Mouse (Mus musculus): ENCODE results near the gene Rcan1.
"Not testable (repeated sequence)": the region's sequence is repeated elsewhere in the genome, so short reads cannot be mapped to it uniquely, and the experiment has no call there.

Rcan1 gene

DNA sequence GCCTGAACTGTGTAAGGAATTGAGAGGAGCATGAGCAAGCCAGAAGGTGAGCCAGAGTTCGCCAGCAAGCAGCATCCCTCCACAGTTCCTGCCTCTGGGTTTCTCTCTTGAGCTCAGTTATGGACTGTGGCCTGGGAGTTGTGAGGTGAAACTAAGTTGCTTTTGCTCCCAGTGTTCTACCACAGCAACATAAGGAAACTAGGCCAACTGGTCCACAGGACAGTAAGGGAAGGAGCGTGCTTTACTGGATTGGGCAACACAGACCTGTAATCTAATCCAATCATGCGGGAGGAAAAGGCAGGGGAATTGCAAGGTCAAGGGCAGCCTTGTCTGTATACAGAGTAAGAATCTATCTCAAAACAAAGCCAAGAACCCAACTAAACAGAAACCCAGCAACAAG is 37.5 kb downstream of the Rcan1 start:
- DNase-seq (ENCODE audit: low read depth) = no peak

DNA sequence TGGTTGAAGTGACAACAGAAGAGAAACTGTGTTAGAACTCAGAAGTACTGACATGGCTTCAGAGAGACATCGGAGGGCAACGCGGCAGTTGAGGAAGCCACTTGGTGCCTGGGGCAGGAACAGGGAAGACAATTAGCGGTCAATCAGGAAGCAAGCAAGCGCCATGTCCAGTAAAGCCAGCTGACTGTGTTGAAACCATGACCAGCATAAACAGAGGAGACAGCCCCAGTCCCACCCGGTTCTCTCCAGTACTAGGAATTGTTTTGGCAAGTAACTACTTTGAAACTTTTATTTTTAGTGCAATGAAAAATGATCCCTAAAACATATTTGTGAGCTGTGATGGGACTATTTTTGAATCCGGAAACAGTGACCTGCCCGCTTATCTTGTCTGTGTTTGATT is 39.9 kb downstream of the Rcan1 start:
- DNase-seq (ENCODE audit: low read depth) = no peak

DNA sequence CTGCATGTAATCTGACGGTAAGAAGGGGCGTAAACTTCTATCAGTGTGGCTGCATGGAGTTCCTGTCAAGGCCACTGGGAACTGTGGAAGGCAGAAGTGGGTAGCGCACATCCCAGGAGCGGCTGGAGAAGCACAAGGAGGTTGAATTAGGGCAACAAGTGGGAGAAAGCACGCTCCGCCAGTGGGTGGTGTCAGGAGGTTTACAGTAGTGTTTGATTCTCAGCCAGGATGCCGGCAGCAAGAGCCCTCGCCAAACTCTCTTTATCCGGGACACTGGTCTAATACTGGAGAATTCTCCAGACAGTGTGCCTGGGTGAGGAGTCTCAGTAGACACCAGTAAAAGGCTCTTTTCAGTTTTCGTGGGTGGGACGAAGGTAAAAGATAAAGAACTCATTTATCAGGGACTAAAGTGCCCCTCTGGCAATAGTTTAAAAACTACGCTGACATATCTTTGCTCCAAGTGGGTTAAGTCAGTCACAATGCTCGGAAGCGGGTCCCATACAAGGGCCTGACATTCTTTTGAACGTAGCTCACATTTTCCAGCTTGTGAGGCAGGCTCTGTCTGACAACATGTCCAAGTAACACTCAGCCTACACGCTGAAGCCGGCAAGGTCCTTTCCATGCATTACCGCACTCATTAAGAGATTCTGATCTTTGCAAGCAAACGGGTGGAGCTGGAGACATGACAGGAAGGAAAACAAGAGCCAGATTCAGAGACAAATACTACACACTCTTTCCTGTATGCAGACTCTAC is 42.3 kb downstream of the Rcan1 start:
- DNase-seq (ENCODE audit: low read depth) = no peak

DNA sequence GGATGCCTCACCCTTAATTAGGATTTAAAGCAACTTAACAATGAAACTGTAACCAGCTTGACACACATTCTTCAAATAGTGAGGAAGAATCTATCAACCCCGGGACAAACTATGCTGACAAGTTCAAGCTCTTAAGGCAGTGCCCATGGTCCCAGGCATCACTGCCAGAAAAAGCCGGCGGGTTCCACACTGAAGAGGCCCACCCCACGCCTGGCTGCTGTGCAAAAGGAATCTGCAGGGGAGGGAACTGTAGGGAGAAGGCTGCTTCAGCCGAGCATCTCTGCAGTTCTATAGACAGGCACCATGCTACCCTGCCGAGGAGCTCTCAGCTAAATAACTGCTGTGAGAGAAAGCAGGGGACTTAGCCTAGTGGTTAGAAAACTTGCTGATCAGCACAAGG is 44.0 kb downstream of the Rcan1 start:
- no peak for DNase-seq (ENCODE audit: low read depth)

DNA sequence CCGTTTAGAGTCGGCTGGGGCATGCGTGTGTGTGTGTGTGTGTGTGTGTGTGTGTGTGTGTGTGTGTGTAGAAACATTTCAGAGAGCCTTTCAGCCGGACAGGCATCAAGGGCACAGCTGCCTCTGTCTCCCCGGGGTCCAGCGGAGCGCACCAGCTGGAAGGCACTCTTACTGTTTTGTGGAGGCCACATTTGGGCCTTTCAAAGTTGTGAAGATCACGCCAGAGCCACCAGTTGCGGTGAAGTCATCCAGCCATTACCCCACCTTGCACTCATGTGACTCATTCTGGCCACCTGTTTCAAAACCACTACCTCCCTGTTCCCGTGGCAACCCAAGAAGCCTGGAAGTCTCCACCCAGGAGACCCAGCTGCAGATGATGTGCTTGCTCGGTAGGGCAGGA is 44.8 kb downstream of the Rcan1 start:
- DNase-seq (ENCODE audit: low read depth) = no peak

DNA sequence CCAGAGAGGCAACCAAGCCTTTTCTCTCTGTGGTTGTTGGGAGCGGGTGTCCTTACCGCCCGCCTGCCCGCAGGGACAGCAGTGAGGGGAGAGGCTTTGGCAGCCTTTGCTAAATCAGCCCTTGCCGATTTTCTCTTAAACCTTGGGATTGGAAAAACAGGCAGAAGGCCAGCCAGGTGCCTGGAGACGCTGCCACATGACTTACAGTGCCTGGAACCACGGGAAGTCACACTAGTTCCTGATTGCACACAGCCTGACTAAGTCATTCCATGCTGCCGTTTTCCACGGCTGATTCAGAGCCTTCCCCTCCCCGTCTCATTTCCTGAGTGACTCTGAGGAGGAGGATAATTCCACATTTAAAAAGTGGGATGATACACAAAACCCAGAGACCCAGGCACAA is 47.3 kb downstream of the Rcan1 start:
- DNase-seq (ENCODE audit: low read depth) = no peak

DNA sequence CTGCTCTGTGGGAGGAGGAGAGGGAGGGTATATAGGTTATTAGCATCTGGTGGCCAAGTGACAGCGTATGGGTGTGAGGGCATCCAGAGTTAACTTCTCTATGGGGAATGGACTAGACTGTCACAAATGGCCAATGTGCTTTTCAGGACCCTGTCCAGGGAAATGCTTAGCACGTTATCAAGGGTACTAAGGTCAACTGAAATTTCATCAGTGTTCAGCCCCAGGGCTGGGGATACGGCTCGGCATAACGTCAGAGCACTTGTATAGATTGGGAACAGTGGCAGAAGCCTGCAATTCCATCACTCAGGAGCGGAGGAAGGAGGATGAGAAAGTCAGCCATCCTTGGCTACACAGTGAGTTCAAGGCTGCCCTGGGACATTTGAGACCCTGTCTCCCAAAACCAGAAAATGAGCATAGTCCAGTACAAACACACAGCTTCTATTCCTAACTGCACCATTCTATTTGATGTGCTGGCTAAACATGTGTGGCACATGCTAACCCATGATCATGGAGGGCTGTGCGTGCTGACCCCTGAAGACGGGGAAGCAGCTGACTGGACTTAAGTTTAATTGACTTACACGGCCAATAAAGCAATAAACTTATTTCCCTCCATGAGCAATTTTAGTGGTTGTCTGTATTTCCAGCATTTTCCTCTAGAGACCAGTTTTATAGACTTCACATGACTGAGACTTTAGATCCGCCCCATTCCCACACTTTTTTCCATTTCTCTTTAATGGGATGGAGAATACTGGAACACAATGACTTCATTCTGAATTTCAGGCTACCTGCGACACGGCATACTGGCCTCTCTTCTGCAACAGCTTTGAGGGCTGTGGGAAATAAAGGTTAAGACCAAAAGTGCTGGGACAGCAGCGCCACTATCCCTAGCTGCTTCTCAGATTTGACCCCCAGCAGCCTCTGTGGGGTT is 48.0 kb downstream of the Rcan1 start:
- no peak for DNase-seq (ENCODE audit: low read depth)

DNA sequence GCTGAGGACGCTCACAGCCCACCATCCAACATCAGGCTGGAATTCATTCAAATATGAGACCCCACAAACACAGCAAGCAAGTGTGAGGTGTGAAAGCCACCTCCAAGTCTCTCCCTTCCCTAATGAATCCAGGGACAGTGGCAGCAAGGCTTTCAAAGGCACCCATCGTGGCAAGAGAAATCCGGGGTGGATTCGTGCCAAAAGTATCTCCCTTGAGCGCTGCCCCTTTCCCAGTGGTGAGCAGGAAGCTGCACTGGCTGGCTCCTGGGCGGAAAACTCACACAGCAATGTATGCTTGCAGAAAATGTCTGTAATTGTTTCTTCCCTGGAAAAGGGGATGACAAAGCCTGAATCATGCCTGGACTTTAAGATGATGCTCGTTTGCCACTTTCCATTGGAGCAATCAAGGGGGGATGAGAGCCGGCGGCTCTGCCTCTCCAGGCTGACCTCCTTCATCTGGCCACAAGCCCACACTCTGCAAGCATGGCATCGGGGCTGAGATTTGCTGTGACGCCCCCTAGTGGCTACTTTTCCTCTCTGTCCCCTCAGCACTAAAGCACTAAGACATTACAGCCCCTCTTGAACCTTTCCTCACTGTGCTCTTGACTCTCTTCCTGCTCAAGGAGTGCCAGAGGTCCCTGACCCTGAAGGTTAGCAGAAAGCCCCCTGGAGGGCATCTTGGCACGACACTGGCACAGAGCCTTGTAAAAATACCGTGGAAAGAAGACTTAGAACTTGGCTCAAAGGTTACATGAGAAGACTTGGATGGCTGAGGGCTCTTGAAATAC is 49.3 kb downstream of the Rcan1 start:
- no peak for DNase-seq (ENCODE audit: low read depth)

DNA sequence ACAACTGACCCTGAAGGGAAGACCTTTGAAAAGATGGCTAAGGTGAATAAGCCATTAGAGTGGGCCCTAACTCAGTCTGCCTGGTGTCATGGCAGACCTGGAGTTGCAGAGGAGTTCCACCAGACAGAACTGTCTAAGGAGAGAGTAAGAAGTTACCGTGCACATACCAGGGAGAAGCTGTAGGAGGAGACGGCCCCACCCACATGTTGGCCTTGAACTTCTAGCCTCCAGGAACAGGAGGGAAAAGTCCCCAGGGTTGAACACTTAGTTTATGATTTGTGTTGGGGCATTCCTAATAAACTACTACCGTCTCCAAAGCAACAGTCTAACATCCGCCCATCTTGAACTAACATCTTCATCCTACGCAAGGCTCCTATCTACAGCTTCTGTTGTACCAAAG is 50.0 kb downstream of the Rcan1 start:
- no peak for DNase-seq (ENCODE audit: low read depth)

DNA sequence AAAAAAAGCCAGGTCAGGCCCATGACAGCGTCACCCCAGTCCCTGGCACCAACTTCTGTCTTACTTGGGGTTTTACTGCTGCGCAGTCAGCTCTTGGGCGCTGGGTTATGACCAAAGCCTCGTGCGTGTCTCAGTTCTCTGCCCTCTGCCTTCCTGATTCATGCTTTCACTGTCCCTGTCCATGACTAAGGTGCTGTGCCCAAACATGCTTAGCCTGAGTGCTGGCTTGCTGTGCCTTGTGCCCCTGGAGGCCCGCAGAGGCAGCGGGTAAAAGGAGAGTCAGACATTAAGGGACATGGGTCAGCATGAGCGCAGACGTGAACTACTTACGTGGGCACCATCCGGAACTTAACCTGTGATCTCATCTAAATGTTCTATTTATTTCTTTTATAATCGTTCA is 51.6 kb downstream of the Rcan1 start:
- DNase-seq (ENCODE audit: low read depth) = no peak

DNA sequence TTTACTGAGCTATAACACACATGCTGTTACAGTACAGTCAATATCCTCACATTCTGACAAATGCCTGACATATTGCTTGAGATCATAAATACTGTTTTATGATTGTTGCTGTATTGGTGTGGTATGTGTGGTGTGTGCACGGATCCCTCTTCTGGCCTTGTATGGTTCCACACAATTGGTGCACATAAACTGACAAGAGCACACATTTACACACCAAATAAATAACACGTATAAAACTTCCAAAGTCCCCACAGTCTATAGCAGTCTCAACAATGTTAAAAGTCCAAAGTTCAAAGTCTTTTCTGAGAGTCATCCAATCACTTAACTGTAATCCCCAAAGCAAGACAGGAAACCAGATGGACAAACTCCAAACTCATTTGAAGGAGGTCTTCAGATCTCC is 53.4 kb downstream of the Rcan1 start:
- no peak for DNase-seq (ENCODE audit: low read depth)

DNA sequence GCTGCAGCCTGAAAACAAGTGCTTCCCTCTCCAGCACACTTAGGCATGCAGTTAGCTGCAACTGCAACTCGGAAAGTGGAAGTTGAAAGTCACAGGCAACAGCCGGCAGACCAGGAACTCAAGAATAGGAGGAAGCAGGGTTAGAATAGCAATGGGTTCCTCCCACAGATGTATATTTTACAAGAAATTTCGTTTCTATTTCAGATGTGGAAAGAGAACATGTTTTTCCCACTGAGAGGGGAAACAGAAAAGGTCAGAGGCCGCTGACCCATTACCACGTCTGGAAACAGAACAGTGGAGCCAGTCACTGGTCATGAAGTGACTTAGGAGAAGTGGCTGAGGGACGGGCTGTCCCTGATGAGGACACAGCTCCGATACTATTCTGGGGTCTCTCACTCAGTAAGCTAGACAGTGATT is 55.0 kb downstream of the Rcan1 start:
- DNase-seq (ENCODE audit: low read depth) = no peak

DNA sequence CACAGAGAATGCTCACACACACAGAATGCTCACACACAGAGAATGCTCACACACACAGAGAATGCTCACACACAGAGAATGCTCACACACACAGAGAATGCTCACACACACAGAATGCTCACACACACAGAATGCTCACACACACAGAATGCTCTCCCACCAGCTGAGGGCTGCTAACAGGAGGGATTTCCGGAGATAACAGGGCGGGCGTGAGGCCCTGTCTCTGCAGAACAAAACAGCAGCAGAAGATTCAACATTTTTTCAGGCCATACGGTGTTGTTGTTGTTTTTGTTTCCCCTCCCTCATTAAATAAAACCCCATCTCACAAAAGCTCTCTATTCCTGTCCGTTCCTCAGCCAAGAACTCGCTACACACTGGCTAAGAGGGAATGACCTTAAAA is 55.6 kb downstream of the Rcan1 start:
- not testable (repeated sequence) for DNase-seq (ENCODE audit: low read depth)

DNA sequence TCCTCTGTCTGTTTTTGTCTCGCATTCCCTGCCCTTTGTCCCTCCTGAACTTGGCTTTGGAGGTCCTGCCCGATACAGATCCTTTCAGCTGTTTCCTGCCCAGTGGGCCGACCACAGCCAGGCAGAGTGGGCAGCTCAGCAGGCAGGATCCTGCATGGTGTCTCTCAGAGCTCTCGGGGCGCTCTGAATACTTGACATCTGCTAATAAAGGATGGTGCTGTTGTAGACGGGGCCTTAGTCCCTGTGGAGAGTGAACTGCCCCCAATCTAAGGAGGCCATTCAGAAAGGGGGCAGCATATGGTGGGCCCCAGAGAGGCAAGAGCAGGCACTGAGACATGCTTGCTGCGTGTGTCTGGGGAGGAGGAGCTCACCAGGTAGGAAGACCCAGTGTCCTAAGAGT is 57.8 kb downstream of the Rcan1 start:
- no peak for DNase-seq (ENCODE audit: low read depth)

DNA sequence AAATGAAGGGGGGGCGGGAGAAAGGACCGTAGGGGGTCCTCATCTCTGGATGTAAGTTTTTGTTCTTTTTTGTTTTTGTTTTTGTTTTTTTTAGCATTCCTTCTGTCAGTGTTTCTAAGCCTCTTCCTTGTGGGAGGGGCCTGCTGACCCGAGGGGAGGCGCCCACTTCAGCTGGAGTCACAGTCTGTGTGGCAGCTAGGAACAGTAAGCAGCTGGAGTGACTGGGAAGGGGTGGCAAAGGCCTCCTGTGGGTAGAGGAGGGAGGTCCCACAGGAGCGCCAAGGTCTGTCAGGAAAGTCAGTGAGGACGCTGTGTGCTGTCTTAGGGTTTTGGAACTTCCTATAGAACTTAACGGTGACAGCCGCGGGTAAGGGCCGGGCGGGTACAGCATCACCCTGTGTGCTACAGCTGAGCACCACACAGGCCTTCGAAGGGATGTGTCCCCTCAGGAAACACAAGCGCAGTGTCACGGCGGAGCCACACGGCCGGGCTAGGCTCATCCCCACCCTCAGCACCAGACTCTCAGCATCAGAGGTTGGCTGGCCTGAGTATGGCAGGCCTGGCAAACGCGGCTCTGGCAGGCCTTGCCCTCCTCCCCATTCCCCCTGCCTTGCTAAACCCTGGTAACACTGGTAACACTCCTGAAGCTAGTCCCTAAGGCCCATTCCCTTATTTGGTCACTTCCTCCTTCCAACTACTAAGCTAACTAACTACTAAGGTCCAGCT is 58.5 kb downstream of the Rcan1 start:
- no peak for DNase-seq (ENCODE audit: low read depth)

DNA sequence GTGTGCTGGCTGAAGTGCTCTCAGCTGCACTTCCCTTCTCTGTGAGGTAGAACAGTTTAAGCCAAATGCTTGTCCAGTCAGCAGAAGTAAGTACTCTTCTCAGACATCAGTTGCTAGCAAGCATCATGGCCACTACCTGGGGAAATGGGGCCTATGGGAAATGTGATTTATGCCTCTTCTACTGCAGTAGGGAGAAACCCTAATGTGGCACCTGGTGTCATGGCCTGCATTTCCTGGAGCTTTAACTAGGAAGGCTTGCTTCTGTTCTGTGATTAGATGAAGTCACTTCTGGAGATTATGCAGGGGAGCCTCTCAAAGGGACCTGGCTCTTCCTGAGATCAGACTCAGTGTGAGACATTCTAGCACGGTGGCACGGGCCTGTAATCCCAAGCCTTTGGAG is 60.3 kb downstream of the Rcan1 start:
- DNase-seq (ENCODE audit: low read depth) = no peak

DNA sequence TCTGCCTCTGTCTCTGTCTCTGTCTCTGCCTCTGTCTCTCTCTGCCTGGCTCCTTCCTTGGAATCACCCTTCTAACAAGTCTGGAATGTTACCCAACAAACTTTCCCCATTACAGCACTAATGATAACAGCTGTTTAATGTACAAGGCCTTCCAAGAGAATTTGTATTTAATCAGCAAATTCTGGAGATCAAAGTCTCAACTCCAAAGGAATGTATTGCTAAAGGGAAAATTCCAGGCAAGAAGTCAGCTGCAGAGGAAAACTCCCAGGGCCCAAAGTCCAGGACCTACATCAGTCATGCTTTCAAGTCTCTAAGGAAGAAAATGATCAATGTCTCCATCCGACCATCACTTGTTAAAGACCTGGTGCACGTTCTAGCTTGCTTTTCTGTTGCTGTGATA is 62.8 kb downstream of the Rcan1 start:
- DNase-seq (ENCODE audit: low read depth) = no peak

DNA sequence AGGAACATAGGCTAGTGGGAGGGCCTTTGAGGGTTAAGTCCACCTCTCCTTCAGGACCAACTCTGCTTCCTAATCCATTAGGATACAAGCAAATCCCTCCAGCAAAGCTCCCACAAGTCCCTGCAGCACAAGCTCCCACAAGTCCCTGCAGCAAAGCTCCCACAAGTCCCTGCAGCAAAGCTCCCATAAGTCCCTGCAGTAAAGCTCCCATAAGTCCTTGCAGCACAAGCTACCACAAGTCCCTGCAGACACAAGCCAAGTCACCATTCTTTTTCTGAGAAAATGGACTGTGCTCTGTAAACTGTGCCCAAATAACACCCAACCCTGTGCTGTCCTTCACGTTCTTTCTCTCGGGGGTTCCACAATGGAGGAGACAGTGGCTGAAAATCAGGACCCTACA is 66.5 kb downstream of the Rcan1 start:
- DNase-seq (ENCODE audit: low read depth) = no peak

DNA sequence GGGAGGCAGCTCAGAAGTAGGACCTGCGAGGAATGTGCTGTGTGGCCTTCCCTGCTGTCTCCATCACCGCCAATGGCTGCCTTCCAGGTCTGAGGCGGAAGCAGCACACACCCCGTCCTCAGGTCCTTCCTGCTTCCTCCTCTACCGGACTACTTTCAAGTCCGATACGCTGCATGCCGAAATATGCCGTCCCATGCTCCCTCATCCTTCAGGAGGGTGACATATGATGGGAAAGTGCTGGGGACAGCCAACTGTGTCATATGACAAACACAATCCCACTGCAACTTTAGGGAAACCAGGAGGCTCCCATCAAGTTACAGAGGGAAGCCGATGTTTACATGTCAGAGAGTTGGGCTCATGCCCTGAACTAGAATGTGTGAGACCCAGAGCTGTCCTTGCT is 67.6 kb downstream of the Rcan1 start:
- no peak for DNase-seq (ENCODE audit: low read depth)

DNA sequence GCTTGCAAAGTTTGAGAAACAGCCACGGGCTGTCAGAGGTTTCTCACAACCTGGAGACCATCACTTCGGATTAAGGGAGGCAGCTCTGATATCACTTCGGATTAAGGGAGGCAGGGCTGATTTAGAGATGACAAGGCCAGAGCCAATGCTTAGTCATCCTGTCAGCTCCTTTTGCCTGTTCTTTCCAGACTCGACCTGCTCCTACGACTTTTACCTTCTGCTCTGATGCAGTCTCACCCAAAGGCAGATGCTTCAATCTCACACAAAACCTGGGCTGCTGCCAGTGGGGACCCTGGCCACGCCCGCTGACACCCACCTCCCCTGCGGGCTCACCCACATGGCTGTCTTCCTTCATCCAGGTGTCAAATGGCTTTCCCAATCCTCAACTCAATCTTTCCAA is 68.5 kb downstream of the Rcan1 start:
- no peak for DNase-seq (ENCODE audit: low read depth)

DNA sequence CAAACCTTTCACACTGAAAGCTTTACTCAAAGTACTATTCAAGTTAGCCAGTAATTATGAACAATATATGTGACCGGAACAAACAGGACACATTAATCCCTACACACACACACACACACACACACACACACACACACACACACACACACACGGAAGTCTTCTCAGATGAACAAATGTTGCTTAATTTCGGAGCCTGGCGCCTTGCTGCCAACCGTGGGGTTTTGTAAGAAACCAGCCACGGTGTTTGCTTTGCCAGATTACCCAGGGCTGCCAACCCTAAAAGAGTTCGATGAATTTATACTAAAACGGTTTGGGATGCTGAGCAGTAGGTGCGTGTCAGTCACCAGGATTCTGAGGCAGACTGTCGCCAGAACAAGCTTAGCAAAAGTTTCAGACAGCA is 69.5 kb downstream of the Rcan1 start:
- no peak for DNase-seq (ENCODE audit: low read depth)

Measured in c-Kit-positive CD71-positive TER-119-negative erythroid progenitor cells, embryonic 14.5 days (primary cell).